8 mouse cellular contexts compared by ENCODE assay signal in genomic region chr2:25168665-25168978, GRCm38 (mm10). TPM values are rescaled to one million over a fixed set of nuclear protein-coding genes. Genes with fewer than 3 reads are reported as not detected.
DNase-seq lines count a peak whose midpoint lies in the region; ATAC-seq lines count a peak whose summit lies in the region.

No protein-coding gene starts in this region.

- WGBS in kidney, embryonic 15.5 days: 17% methylated on average over 2 of the region's 2 CpGs
- 17% methylated on average over 2 of the region's 2 CpGs for WGBS in embryonic facial prominence, embryonic 14.5 days
- WGBS in intestine, embryonic 16.5 days: 22% methylated on average over 2 of the region's 2 CpGs
- WGBS in midbrain, embryonic 16.5 days: 8% methylated on average over 2 of the region's 2 CpGs

- no peak for DNase-seq in kidney, postnatal 36 days
- no peak for DNase-seq in embryonic facial prominence, embryonic 14.5 days (ENCODE audit: low spot score)
- no peak for DNase-seq in cerebellum, postnatal 25 days
- DNase-seq in kidney, adult 18-20 months: no peak

- peak overlapping the region; percentile 79 for H3K4me2 ChIP-seq in kidney, embryonic 15.5 days
- H3K4me2 ChIP-seq in embryonic facial prominence, embryonic 14.5 days (ENCODE audit: low read depth, low read length): peak overlapping the region; percentile 93
- peak overlapping the region; percentile 90 for H3K4me2 ChIP-seq in intestine, embryonic 16.5 days (ENCODE audit: low read depth, low read length)
- peak overlapping the region; percentile 94 for H3K4me2 ChIP-seq in midbrain, embryonic 16.5 days (ENCODE audit: low read length)

- no peaks in the 10 kb centered on the region for H3K27me3 ChIP-seq in kidney, embryonic 15.5 days
- H3K27me3 ChIP-seq in embryonic facial prominence, embryonic 14.5 days (replicated peaks; ENCODE audit: control insufficient read depth, insufficient read depth, low read length): no peaks in the 10 kb centered on the region
- 0 out of 2 replicates have a peak, but pooled peaks cover 3% of the 10 kb centered on the region for H3K27me3 ChIP-seq in intestine, embryonic 16.5 days (replicated peaks; ENCODE audit: control insufficient read depth, insufficient read depth, low read length)
- H3K27me3 ChIP-seq in midbrain, embryonic 16.5 days (ENCODE audit: control insufficient read depth, insufficient read depth, low read depth, low read length): no peaks in the 10 kb centered on the region

- ATAC-seq in kidney, embryonic 15.5 days (replicated peaks; ENCODE audit: low FRiP score): no peak
- no peak; the same call in 1 of the 2 replicates for ATAC-seq in embryonic facial prominence, embryonic 14.5 days (ENCODE audit: low read depth)
- ATAC-seq in intestine, embryonic 16.5 days: no peak
- ATAC-seq in midbrain, embryonic 16.5 days: peak; percentile 14; the same call in 1 of the 2 replicates
- ATAC-seq in cerebellum, adult (ENCODE audit: insufficient number of reproducible peaks, low FRiP score, low TSS enrichment): no peak

- H3K9ac ChIP-seq in kidney, embryonic 15.5 days: peak overlapping the region; percentile 42
- H3K9ac ChIP-seq in embryonic facial prominence, embryonic 14.5 days (ENCODE audit: low read depth, low read length): peak overlapping the region; percentile 74
- peak overlapping the region; percentile 72 for H3K9ac ChIP-seq in intestine, embryonic 16.5 days (ENCODE audit: low read depth, low read length)
- no peak overlapping the region; the same call in 1 of the 2 replicates for H3K9ac ChIP-seq in midbrain, embryonic 16.5 days (ENCODE audit: low read depth, low read length)

- H3K9me3 ChIP-seq in kidney, embryonic 15.5 days (replicated peaks): no peaks in the 10 kb centered on the region
- H3K9me3 ChIP-seq in embryonic facial prominence, embryonic 14.5 days (ENCODE audit: control insufficient read depth, low read length): no peaks in the 10 kb centered on the region
- H3K9me3 ChIP-seq in intestine, embryonic 16.5 days (ENCODE audit: control insufficient read depth, low read length): no peaks in the 10 kb centered on the region
- no peaks in the 10 kb centered on the region for H3K9me3 ChIP-seq in midbrain, embryonic 16.5 days (replicated peaks; ENCODE audit: control insufficient read depth, low read length, poor library complexity, severe bottlenecking)

- no peaks in the 10 kb centered on the region for H3K36me3 ChIP-seq in kidney, embryonic 15.5 days
- H3K36me3 ChIP-seq in embryonic facial prominence, embryonic 14.5 days (ENCODE audit: control insufficient read depth, insufficient read depth, low read length): no peaks in the 10 kb centered on the region
- no peaks in the 10 kb centered on the region for H3K36me3 ChIP-seq in intestine, embryonic 16.5 days (ENCODE audit: control insufficient read depth, insufficient read depth, low read length)
- H3K36me3 ChIP-seq in midbrain, embryonic 16.5 days (ENCODE audit: control insufficient read depth, insufficient read depth, low read length): no peaks in the 10 kb centered on the region

- peak overlapping the region; percentile 89 for H3K27ac ChIP-seq in kidney, embryonic 15.5 days
- peak overlapping the region; percentile 16; the same call in 1 of the 2 replicates for H3K27ac ChIP-seq in embryonic facial prominence, embryonic 14.5 days (replicated peaks; ENCODE audit: low read depth, low read length)
- H3K27ac ChIP-seq in intestine, embryonic 16.5 days (ENCODE audit: low read length): peak overlapping the region; percentile 83
- H3K27ac ChIP-seq in midbrain, embryonic 16.5 days (ENCODE audit: low read length): peak overlapping the region; percentile 71

- H3K4me3 ChIP-seq in kidney, embryonic 15.5 days (replicated peaks): peak overlapping the region; percentile 49
- H3K4me3 ChIP-seq in embryonic facial prominence, embryonic 14.5 days (ENCODE audit: low read depth, low read length): peak overlapping the region; percentile 45
- H3K4me3 ChIP-seq in intestine, embryonic 16.5 days (ENCODE audit: low read length): peak overlapping the region; percentile 54
- H3K4me3 ChIP-seq in midbrain, embryonic 16.5 days (ENCODE audit: low read depth, low read length): peak overlapping the region; percentile 62

- H3K4me1 ChIP-seq in kidney, embryonic 15.5 days: peaks cover 72% of the 10 kb centered on the region
- peaks cover 6% of the 10 kb centered on the region; the same call in 1 of the 2 replicates for H3K4me1 ChIP-seq in embryonic facial prominence, embryonic 14.5 days (ENCODE audit: control insufficient read depth, insufficient read depth, low read length)
- H3K4me1 ChIP-seq in intestine, embryonic 16.5 days (ENCODE audit: control insufficient read depth, insufficient read depth, low read length): peaks cover 51% of the 10 kb centered on the region
- peaks cover 10% of the 10 kb centered on the region; the same call in 1 of the 2 replicates for H3K4me1 ChIP-seq in midbrain, embryonic 16.5 days (ENCODE audit: control insufficient read depth, insufficient read depth, low read length)

RNA-seq across cellular contexts. Expression of gene Nrarp, which starts 11.9 kb away (rescaled TPM):
- 21.8 and 23.7 TPM in 2 replicates for polyA plus RNA-seq in kidney, embryonic 15.5 days (2015; fragmentation: Nextera tagmentation; extraction: Ambion mirVana)
- 16.5 and 20.9 TPM in 2 replicates for polyA plus RNA-seq in embryonic facial prominence, embryonic 14.5 days (2014; fragmentation: Nextera tagmentation; extraction: Ambion mirVana)
- polyA plus RNA-seq in intestine, embryonic 16.5 days (2015; fragmentation: Nextera tagmentation; extraction: Ambion mirVana): 11.0 and 14.4 TPM in 2 replicates
- 13.1 and 15.0 TPM in 2 replicates for polyA plus RNA-seq in midbrain, embryonic 16.5 days (2015; fragmentation: Nextera tagmentation; extraction: Ambion mirVana)

RNA-seq across cellular contexts. Expression of gene Tor4a, which starts 28.1 kb away (rescaled TPM):
- polyA plus RNA-seq in kidney, embryonic 15.5 days (2015; fragmentation: Nextera tagmentation; extraction: Ambion mirVana): 11.7 and 14.1 TPM in 2 replicates
- polyA plus RNA-seq in embryonic facial prominence, embryonic 14.5 days (2014; fragmentation: Nextera tagmentation; extraction: Ambion mirVana): 7.5 and 7.8 TPM in 2 replicates
- 23.0 and 23.4 TPM in 2 replicates for polyA plus RNA-seq in intestine, embryonic 16.5 days (2015; fragmentation: Nextera tagmentation; extraction: Ambion mirVana)
- 1.2 and 1.4 TPM in 2 replicates for polyA plus RNA-seq in midbrain, embryonic 16.5 days (2015; fragmentation: Nextera tagmentation; extraction: Ambion mirVana)

RNA-seq across cellular contexts. Expression of gene Nelfb, which starts 42.7 kb away (rescaled TPM):
- 114 and 124 TPM in 2 replicates for polyA plus RNA-seq in kidney, embryonic 15.5 days (2015; fragmentation: Nextera tagmentation; extraction: Ambion mirVana)
- 76.8 and 94.4 TPM in 2 replicates for polyA plus RNA-seq in embryonic facial prominence, embryonic 14.5 days (2014; fragmentation: Nextera tagmentation; extraction: Ambion mirVana)
- 99.9 and 102 TPM in 2 replicates for polyA plus RNA-seq in intestine, embryonic 16.5 days (2015; fragmentation: Nextera tagmentation; extraction: Ambion mirVana)
- 116 and 117 TPM in 2 replicates for polyA plus RNA-seq in midbrain, embryonic 16.5 days (2015; fragmentation: Nextera tagmentation; extraction: Ambion mirVana)

RNA-seq across cellular contexts. Expression of gene Stpg3, which starts 45.8 kb away (rescaled TPM):
- polyA plus RNA-seq in kidney, embryonic 15.5 days (2015; fragmentation: Nextera tagmentation; extraction: Ambion mirVana): 0.23 and 0.55 TPM in 2 replicates
- not detected in 2 replicates for polyA plus RNA-seq in embryonic facial prominence, embryonic 14.5 days (2014; fragmentation: Nextera tagmentation; extraction: Ambion mirVana)
- not detected in 2 replicates for polyA plus RNA-seq in intestine, embryonic 16.5 days (2015; fragmentation: Nextera tagmentation; extraction: Ambion mirVana)
- polyA plus RNA-seq in midbrain, embryonic 16.5 days (2015; fragmentation: Nextera tagmentation; extraction: Ambion mirVana): not detected in 2 replicates

RNA-seq across cellular contexts. Expression of gene Fam166a, which starts 49.9 kb away (rescaled TPM):
- polyA plus RNA-seq in kidney, embryonic 15.5 days (2015; fragmentation: Nextera tagmentation; extraction: Ambion mirVana): 1.4 and 1.9 TPM in 2 replicates
- not detected in 2 replicates for polyA plus RNA-seq in embryonic facial prominence, embryonic 14.5 days (2014; fragmentation: Nextera tagmentation; extraction: Ambion mirVana)
- polyA plus RNA-seq in intestine, embryonic 16.5 days (2015; fragmentation: Nextera tagmentation; extraction: Ambion mirVana): 0.12 and 0.62 TPM in 2 replicates
- polyA plus RNA-seq in midbrain, embryonic 16.5 days (2015; fragmentation: Nextera tagmentation; extraction: Ambion mirVana): 0.43 TPM in 1 of 2 replicates, not detected in the other

Comparison
In these comparisons a context has a peak if more than half of its experiments do, and no peak if none do; other contexts are left out.
1. H3K27ac ChIP-seq: peak in every context shown above with its lines; median percentile 89 in kidney, embryonic 15.5 days; 83 in intestine, embryonic 16.5 days; 71 in midbrain, embryonic 16.5 days; 16 in embryonic facial prominence, embryonic 14.5 days.